Mouse (Mus musculus) duodenum, adult 2 months (tissue): ENCODE data around the gene 9930021J03Rik. TPM values are rescaled to one million over a fixed set of nuclear protein-coding genes. Genes with fewer than 3 reads are reported as not detected.

Experiments used
- polyA plus RNA-seq: library from polyadenylated mRNA; depleted of rRNA; stranded (reverse); fragments of >200 nt; gene quantifications from 2 replicates; pipeline ENCODE4 v1.2.3, GENCODE M21; 2012; ENCODE audit warnings: low replicate concordance; rRNA removed

Gene 9930021J03Rik
- 0.49 and 1.9 TPM in 2 replicates for polyA plus RNA-seq

DNA sequence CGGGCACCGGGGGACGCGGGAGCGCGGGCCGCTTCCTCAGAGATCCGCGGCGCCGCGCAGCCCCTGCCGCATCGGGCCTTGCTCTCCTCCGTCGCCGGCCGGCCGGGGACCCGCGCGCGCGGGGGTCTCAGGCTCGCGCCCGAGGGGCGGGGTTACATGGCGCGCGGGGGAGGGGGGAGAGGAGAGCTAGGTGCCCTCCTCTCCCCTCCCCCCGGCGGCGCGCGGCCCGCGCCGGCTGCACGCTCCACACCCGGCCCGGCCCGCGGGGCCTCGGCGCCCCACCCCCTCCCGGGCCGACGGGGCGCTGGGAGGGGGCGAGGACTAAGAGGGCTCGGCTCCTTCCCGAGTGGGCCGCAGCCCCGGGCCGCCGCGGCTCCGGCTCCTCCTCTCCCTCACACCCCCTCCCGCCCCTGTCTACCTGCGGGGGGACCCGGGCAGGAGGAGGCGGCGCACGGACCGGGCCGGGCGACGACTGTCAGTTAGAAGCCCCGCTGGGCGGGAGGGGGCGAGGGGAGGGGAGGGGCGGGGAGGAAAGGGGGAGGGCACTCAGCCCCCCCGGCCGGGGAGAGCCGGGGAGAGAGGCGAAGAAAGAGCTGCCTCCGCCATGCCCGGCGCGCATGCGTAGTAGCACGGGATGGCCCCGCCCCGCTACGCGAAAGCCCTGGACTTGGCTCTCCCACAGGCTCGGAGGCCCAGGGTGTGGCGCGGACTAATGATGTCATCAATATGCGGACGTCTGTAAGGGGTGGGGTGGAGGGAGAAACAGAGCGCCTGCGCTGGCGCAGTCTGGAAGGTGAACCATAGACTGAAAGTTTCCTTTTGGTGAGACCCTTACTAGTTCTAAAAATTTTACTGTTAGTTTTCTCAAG is at the start of gene 9930021J03Rik:
TSS of gene 9930021J03Rik (minus strand) at position 73 of the 869 bp plus-strand sequence.

GRCm38 (mm10) chr19:29812581-29813460 is 7.0 kb upstream of the 9930021J03Rik start, which contains the start of gene Ranbp6:
Gene Ranbp6, minus strand, starts transcription at chr19:29812974.

DNA sequence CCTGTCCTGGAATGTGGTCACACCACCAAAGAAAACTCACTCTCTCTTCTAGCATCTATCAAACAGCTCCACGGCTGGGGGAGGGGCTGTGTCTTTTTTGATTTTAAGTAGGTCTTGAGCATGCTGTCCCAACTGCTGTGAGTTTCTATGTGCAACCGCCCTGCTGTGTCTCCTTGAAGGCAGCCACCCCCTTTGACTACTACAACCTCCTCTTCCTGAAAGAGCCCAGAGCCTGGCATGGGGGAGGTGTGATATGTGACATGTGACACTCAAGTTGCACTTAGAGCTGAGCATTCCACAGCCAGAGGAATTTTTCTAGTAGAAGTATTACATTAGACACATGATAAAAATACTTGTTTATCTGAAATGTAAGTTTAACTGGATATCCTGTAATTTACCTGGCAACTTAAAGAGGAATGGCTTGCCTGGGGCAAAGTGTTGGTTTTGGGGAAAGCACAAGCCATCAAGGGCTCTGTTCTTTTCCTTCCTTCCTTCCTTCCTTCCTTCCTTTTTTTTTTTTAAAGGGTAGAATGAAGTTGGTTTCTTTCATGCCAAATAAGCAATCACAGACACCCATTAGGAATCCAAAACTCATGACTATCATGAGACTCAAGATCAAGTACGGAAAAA is 108.4 kb downstream of the 9930021J03Rik start, which contains the start of gene Mlana:
TSS of gene Mlana (plus strand) at position 580 of the 630 bp plus-strand sequence.

Other genes starting within 250 kb of the 9930021J03Rik start
- 4.9 and 9.6 TPM in 2 replicates for gene Ermp1, start 157.6 kb downstream of the 9930021J03Rik start, polyA plus RNA-seq
- 0.25 TPM in 1 of 2 replicates, not detected in the other for gene Mlana, start 108.2 kb downstream of the 9930021J03Rik start, polyA plus RNA-seq
- 0.21 and 0.29 TPM in 2 replicates for gene Ranbp6, start 7.0 kb upstream of the 9930021J03Rik start, polyA plus RNA-seq
- gene Il33, start 119.1 kb upstream of the 9930021J03Rik start, polyA plus RNA-seq: 2.5 and 5.3 TPM in 2 replicates
- not detected in 2 replicates for gene Trpd52l3, start 197.8 kb upstream of the 9930021J03Rik start, polyA plus RNA-seq
- gene Uhrf2, start 224.5 kb upstream of the 9930021J03Rik start, polyA plus RNA-seq: 9.7 and 14.0 TPM in 2 replicates